Mouse (Mus musculus): Measurements from ENCODE around the gene 4930518I15Rik.
A peak's percentile ranks its signal among the peaks of the same experiment; 100 is the strongest.

4930518I15Rik gene

DNA sequence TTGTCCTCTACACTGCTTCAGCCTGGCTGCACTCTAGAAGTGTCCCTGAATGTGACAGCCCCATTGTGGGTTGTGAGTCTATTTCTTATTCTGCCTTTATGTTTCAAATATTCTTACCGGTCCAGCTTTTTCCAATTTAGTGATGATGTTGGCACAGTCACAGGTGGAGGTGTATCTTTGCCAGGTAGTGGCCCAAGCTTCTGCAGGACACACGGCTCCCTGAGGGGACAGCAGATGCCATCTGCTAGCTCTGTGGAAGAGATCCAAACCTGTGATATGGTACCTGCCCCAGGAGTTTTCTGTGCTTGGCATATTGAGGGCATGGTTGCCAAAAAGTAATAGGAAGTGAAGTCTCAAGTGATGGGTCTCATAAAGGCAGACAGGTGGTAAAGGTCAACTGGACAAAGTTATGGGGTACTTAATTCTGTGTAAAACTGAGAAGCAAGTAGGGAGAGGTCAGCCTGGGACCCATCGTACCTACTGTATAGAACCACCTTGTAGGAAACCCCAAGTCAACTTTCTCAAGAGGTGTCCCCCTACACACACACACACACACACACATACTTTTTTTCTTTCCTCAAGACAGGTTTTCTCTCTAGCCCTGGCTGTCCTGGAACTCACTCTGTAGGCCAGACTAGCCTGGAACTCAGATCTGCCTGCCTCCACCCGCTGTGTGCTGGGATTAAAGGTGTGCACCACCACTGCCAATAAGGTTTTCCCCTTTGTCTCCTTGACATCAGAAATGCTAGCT lies 17.2 kb upstream of the 4930518I15Rik start:
- peak; percentile 89 to 90 for DNase-seq

DNA sequence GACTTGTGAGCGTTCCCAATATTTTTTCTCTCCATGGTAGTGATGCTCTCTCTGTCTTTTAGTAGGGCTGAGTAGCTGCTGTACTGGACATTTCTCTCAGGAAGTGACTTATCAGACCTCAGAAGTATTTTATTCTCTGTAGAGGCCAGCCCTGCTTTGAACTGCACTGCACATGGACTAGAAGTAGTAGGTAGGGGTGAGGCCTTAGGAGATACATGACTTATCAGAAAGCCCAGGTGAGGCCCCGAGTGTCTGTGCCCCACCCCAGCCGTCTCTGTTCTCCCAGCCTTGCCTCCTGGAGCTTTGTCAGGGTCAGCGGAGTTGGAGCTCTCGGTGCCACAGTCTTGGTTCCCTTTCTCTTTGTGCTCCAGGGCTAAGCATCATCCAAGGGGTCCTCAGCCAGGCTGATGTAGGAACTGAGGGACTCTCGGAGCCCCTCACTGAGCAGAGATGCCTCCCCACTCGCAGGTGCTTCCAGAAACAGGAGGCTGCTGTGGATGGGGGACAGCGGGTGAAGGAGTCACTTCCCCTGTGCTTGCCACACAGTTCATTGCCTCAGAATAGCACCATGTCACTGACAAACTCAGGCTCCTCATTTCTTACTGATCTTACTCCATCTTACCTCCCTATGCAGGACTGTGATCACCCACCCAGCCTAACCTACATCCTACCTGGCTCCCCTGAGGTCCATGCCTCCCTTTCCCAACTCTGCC lies 16.5 kb upstream of the 4930518I15Rik start:
- DNase-seq: peak in 1 of 2 experiments; percentile 41

DNA sequence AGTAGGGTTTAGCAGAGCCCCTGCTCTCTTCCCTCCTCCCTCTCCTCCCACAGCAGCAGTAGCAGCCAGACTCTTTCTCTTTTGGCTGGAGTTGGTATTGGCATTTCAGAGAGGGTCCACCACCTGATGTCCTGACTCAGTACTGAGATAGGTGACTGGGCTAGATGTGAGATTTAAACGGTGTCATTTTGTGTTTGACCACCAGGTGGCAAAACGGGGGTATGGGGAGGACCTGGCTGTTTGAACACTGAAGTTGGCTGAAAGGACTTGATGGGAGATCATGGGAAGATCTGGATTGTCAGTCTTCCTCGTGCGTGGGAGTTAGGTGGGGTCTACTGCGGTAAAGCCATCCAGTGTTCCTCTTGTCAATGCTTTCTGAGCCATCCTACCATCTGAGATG lies 15.9 kb upstream of the 4930518I15Rik start:
- peak; percentile 84 to 89 for DNase-seq

DNA sequence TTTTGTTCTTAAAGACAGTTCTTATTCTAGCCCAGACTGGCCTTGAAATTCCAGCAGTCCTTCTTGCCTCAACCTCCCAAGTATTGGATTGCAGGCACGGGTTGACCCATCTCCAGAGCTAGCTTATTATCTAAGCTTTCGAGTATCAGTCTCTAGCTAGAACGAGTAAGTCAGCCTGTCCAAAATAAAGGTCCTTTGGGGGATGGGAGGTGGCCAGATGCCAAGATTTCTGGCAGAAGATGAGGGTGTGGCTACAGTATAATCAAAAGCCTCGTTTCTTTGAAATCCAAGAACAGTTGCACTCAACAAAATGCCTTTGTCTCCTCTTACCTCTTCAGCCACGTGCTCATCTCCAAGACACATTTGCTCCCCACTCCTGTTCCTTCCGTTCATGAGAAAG lies 12.8 kb upstream of the 4930518I15Rik start:
- DNase-seq: peak; percentile 71 to 72

DNA sequence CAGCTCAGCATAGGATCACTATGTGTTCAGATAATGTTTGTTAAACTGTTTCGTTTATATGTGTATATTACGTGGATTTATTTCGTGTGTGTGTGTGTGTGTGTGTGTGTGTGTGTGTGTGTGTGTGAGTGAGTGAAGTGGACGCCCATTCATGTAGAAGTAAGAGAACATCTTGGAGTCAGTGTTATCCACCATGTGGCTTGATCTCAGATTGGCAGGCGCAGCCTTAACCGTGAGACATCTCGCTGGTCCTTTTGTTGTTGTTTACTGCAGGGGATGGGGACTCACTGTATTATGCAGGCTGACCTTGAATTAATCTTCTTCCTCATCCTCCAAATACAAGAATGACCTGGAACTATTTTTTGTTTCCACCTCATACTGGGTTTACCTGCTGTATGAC lies 11.8 kb upstream of the 4930518I15Rik start:
- DNase-seq: peak; percentile 47 to 48

DNA sequence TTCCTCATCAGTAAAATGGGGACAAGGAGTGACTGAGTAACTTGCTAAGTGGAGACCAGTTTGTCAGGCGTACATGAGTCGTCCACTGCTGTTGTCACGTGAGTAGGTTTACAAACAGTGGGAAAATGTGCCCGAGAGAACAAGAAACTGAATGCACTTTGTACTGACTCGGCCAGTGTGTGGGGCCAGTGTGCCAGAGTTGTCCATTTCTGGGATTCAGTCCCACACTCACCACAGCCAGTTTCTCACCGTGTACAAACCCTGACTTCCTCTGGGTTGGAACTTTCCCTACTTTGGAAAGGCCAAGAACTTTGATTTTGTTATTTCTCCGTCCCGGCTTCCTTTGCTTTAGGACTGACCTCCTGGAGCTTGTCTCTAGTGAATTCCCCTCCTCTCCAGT lies 11.2 kb upstream of the 4930518I15Rik start:
- DNase-seq: peak in 1 of 2 experiments; percentile 48

DNA sequence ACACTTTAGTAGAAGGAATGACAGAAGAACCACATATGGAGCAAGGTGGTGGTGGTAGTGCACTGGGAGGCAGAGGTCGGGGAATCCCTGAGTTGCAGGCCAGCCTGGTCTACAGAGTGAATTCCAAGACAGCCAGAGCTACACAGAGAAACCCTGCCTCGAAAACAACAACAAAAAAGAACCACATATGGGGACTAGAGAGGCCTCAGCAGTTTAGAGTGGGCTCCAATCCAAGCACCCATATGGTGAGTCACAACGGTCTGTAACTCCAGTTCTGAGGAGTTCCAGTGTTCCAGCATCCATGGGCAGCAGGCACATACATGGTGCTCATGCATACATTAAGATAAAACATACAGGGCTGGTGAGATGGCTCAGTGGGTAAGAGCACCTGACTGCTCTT lies 6.7 kb upstream of the 4930518I15Rik start:
- DNase-seq: peak; percentile 52 to 54

DNA sequence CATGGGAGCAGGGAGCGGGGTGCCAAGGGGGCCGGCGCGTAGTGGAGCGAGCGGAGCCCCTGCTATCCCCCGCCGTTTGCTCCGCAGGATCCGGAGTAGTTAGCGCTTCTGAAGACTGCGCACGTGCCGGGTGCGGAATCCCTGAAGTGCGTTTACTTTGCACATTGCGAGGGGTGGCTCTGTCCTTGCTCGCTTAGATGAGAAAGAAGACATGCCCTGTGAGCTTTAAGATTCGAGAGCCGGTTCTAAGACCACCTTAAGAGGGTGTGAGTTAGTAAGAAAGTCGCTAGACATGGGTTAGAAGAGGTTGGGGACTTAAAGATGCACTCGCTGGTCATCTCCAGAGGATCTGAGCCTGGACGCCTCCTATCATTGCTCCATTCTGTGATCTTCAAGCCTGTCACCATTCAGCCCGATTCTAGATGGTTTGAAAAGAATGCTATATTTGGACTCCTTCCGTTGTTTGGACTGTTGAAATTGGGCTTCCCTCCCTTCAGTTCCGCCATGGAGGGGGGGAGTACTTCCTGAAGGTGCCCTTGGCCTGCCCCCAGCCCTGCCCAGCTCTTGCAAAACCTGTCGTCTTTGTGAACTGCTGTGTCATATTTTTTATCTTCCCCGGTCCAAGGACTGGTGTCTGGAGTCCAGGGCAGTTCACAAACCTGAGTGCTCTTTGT lies 5.9 kb upstream of the 4930518I15Rik start:
- DNase-seq: no peak

DNA sequence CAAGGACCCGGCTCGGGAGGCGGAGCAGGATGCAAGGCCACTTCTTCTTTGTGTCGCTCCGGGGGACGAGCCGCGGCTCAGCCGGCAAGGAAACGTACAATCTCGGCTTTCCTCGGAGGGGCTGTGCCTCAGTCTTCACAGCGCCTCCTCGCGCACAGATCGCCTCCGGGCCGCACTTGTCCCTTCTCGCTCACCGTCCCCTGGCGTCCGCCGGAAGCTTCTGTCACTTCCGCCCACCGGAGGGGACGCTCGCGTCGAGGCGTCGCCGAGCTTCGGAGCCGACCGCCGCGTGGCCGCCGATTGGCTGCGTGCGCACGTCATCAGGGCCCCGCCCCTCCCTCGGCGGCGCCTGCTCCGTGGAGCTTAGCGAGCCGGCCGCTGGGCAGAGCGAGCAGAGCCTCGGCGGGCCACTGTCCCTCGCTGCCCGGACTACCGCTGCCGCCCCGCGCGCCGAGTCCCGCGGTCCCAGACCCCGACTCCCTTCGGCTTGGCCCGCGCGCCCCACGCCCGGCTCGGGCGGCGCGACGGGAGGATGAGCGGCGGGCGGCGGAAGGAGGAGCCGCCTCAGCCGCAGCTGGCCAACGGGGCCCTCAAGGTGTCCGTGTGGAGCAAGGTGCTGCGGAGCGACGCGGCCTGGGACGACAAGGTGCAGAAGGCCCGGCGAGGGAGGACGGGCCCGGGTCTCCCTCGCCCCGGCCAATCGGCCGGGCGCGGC lies 5.2 kb upstream of the 4930518I15Rik start, which contains the start of gene Rab5if:
Gene Rab5if, plus strand, starts transcription at position 357 of the 715 bp plus-strand sequence.
- peak; percentile 99 for DNase-seq

DNA sequence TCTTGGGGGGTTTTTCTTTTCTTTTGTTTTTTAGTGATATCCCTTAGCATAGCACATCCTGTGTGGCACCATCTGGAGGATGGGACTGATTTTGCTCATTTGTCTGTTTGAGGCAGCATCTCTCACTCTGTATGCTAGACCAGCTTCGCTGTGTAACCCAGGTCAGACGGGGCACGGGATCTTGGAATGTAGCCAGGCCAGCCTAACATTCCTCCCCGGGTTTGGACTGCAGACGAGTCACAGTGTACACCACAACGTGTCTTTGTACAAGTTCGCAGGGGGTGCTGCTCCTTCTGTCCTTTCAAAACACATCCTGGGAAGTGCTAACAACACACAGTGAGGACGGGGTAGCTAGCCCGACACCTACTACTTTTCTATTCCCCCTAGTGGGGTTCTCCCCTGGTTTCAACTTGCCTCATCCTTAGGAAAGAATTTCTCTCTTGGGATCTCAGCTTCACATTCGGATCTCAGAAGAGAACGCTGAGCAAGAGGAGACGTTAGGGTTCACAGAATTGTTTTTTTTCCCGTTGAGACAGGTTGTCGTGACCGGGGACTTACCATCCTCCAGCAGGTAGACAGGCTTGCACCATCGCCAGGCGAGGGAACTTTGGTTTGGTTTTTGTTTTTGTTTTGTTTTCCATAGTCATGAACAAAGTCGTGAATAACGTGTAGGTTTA lies 4.4 kb upstream of the 4930518I15Rik start:
- peak; percentile 56 to 64 for DNase-seq

DNA sequence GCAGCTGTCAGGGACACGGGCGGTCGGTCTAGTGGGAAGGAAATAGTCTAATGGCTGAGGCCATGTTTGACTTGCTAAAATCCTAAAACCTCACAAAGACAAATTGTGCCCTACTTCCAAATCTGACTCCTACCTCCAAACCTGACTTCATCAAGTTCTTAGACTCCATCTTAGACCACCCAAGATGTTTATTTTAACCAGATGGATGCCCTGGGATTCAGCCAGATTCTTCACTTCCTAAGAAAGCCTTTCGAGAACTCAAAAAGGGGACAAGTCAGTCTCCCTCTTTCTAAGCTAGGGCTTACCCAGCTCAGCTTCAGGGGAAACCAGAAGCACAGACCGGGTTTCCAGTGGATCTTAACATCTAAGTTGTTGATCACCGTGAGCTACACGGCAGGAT lies 925 bp upstream of the 4930518I15Rik start:
- DNase-seq: no peak

DNA sequence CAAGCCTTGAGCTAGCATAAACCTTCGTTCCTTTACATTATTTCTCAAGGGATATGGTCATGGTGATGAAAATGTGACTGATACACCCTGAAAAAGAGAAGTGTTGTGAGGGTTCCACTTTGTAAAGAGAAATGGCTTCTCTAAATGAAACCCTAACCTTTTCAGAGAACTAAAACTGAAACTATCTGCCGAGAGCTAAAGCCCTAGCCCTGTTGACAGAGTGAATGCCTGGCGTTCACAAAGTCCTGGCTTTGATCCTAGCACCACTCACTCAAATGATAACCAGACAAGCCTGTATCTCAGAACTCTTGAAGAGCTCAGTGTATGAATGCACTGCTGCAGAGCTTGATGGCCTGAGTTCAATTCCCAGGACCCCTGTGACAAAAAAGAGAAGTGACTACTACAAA lies 358 bp downstream of the 4930518I15Rik start:
- no peak for DNase-seq

DNA sequence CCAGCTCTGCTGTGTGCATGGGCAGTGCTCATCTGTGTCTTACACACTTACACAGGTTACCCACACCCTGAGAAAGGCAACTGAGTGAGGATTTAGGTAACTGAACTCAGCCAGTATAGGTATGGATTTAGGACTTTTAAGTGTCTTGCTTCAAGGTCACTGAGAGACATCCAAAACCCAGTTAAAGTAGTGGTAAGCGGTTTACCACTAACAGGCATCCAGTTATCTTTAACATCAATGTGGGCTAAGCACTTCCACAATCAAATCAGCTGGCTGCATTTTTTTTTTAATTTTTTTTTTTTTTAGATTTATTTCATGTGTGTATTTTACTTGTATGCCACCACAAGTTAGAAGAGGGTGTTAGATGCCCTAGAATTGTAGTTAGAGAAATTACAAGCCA lies 1.4 kb downstream of the 4930518I15Rik start:
- DNase-seq: no peak

DNA sequence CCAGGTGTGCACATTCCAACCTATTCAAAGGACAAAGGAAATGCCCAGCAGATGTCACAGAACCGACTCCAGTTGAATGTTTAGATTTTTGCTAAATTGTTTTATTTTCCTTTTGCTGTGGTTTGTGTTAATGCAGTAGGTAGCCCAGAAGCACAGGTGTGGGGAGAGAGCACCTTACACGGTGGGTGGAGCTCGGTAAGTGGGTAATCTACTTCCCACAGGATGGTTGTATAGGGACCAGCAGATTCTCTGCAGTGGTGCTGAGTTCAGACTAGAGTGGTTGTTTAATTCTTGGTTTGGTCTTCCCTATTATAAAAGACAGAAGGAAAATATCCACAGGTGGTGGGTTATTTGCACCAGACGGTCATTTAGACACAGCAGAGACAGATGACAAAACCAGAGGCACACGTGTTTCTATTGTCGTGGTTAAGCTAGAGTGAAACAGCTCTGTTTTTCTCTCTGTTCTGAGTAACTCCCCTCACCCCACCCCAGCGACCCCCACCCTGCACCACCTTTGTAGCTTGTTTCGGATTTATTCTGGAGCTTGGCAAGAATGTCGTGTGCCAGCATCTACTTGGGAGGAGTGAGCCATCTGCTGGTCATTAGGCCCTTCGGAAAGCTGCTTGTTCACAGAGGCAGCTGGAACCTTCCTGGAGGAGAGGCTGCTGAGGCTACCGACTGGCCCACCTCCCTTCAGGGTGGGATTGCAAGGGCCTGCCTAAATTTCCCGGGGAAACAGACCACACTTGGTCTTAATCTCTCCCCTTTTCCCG lies 3.6 kb downstream of the 4930518I15Rik start:
- peak; percentile 78 for DNase-seq

DNA sequence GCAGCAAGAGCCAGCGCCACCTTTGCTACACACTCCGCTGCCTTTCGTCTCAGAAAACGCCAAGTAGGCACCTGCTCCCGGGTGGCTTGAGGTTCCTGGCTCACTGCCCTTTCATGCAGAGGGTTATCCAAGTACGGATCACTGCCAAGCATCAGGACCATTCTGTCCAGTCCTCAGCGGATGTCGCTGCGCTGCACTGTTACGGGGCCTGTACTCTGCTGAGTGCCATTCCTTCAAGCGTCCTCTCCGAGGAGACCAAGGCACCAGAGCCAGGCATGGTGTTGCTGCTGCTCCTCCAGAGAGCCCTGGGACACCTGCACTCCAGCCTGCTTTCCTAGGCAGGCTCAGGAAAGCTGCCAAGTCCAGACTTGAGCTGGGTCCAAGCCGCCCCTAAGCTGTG lies 4.2 kb downstream of the 4930518I15Rik start:
- peak in 1 of 2 experiments; percentile 27 for DNase-seq

DNA sequence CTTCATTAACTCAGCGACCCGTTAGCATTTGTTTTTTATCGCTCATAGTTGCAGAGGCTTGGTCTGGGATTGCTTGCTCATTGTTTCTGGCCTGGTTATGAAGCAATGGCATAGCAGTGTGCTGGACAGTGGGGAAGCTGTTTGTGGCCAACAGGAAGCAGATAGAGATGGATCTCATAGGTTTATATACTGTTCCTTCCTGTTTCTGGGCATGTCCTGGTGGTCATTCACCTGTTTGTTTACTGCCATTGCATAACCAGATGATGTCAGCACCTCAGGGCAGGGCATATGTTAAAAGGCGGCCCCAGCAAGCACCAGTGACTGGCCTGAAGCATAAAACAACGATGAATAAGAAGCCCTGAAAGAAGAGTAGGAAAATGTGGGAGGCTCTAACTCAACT lies 7.2 kb downstream of the 4930518I15Rik start:
- no peak for DNase-seq

DNA sequence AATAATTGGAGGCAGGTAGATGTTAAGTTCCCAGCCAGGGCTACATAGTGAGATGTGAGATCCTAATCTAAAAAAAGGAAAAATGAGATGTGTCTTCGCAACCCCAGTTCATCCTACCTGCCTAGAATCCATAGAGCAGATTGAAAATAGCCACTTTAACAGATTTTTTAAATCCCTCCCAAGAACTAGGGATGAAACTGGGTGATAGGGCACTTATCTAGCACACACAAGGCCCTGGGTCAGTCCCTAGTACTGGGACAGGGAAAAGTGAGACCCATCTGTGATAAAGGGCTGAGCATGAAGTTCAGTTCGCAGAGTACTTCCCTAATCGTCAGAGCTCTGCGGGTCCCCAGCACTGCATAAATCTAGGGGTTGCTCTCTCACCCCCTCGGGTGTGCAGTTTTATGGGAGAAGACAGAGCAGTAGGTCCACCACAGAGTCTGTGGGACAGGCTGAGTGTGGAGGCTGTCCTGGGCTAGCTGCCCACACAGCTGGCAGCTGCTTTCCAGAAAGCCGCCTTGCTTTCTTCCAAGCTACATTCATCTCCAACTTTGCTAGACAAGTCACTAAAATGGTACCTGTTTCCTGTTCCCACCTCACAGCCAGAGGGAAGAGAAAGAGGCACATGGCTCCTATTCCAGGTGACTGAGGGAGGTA lies 9.1 kb downstream of the 4930518I15Rik start:
- no peak for DNase-seq

DNA sequence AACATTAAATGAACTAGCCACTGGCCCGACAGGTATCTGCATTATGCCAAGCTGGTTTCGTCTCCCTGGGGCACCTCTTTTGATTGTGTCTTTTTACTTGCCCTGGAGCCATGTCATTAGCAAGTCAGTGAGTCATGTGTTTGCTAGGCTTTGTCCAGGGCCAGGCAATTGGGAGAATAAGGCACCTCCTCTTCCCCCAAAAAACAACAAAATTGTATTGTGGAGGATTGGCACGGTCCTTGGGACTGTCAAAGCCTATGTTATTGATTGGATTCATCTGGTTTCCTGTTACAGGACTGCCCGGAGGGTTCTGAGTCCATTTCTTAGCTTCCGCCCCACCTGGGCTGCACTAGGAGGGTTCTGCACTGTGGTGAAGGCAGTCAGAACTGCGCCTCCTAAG lies 10.1 kb downstream of the 4930518I15Rik start:
- DNase-seq: no peak

DNA sequence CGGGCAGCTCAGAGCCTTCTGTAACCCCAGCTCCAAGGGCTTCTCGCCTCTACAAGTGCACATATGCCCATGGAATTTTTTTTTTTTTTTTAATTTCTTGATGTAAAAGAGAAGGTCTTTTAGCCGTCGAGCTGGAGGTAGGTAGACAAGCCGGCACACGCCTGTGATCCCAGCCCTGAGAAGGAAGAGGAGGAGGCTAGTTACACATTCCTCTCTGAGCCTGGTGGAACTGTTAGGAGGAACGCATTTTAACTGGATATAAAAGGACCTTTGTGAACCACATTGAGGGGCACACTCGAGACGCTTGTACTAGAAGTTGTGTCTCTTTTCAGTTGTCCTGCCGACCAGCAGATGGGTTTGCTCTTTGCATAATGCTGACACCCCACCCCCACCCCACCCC lies 13.0 kb downstream of the 4930518I15Rik start:
- no peak for DNase-seq

DNA sequence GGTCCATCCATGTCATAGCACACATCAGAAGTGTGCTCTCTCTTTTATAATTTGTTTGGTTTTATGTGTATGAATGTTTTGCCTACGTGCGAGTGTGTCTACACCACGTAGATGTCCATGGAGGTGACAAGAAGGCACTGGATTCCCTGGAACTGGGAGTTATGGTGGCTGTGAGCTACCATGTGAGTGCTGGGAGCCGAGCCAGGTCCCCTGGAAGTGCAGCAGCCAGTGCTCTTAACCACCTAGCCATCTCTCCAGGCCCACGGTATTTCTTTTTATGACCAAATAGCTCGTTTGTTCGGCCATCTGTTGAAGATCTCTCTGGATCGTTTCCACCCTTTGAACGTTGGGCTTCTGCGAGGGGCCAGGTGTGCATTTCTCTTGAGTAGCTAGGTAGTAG lies 14.4 kb downstream of the 4930518I15Rik start:
- DNase-seq: peak; percentile 43 to 65

DNA sequence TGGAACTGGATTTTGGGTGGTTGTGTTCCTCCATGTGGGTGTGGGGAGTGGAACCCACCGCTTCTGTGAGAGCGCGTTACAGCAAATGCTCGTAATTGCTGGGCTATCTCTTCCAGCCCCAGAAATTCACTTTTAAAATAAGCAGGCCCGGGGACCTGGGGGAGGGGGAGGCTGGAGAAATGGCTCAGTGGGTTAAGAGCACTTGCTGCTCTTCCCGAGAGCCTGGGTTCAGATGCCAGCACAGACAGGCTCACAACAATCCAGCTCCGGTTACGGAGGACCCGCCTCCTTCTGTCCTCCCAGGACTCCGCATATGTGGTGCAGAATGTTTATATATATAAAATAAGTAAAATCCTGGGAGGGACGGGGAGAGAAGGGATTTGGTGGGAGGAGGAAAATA lies 15.0 kb downstream of the 4930518I15Rik start:
- no peak for DNase-seq
